Mouse (Mus musculus) c-Kit-positive CD71-positive TER-119-negative erythroid progenitor cells, embryonic 14.5 days (primary cell): ENCODE measurements around the gene Gm49416.

Experiments used
- DNase-seq: peaks from one replicate; pipeline ENCODE4 v3.0.0-alpha.2; 2013; ENCODE audit warnings: low read depth

Gm49416 gene

GRCm38 (mm10) chr19:8920836-8921291 lies 32.1 kb downstream of the Gm49416 start:
- no peak for DNase-seq

- DNase-seq: no peak
These were observed 33.0 kb downstream of the Gm49416 start for GRCm38 (mm10) chr19:8921741-8922140.

GRCm38 (mm10) chr19:8926766-8927165 lies 38.0 kb downstream of the Gm49416 start:
- no peak for DNase-seq

- DNase-seq: no peak
These were observed 39.3 kb downstream of the Gm49416 start for GRCm38 (mm10) chr19:8927891-8928525.

GRCm38 (mm10) chr19:8928689-8929223 lies 40.0 kb downstream of the Gm49416 start:
- no peak for DNase-seq

GRCm38 (mm10) chr19:8929224-8930088 lies 40.7 kb downstream of the Gm49416 start, which contains the start of the genes Rom1 and Eml3:
TSS of gene Rom1 (minus strand) at chr19:8929356.
TSS of gene Eml3 (plus strand) at chr19:8929552.
- peak; percentile 85 for DNase-seq

- no peak for DNase-seq
These were observed 41.4 kb downstream of the Gm49416 start for GRCm38 (mm10) chr19:8930117-8930516.

- DNase-seq: no peak
These were observed 42.0 kb downstream of the Gm49416 start for GRCm38 (mm10) chr19:8930771-8931170.

- DNase-seq: no peak
These were observed 48.0 kb downstream of the Gm49416 start for GRCm38 (mm10) chr19:8936736-8937135.

- DNase-seq: no peak
These were observed 51.9 kb downstream of the Gm49416 start for GRCm38 (mm10) chr19:8940526-8941133.

- DNase-seq: no peak
These were observed 52.4 kb downstream of the Gm49416 start for GRCm38 (mm10) chr19:8941136-8941514.

- DNase-seq: peak; percentile 97
These were observed 52.9 kb downstream of the Gm49416 start, which contains the start of gene Mta2 for GRCm38 (mm10) chr19:8941515-8942217. TSS of gene Mta2 (plus strand) at chr19:8941875.

GRCm38 (mm10) chr19:8942276-8942964 lies 53.7 kb downstream of the Gm49416 start:
- DNase-seq: no peak

GRCm38 (mm10) chr19:8943047-8943446 lies 54.3 kb downstream of the Gm49416 start:
- DNase-seq: no peak

GRCm38 (mm10) chr19:8944062-8944461 lies 55.3 kb downstream of the Gm49416 start:
- no peak for DNase-seq

- no peak for DNase-seq
These were observed 56.0 kb downstream of the Gm49416 start for GRCm38 (mm10) chr19:8944750-8945149.
